Mouse (Mus musculus): ENCODE measurements around the gene Palld.

DNA sequence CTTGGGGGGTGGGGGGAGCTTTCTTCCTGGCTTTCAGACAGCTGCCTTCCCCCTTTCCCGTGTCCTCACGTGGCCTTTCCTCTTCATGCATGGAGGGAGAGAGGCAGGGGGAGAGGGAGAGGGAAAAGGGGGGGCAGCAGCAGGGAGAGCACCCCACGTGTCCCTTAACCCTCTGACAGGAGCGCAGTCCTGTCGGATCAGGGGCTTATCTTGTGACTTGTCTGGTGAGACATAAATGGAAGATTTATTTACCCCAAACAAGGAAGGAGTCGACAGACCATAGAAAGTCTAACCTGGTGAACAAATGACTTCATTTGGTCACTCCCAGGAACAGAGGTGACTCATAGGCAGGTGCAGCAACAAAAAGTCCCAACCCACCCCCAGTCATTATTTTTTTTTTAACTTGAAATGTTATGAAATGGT lies 427.2 kb downstream of the Palld start:
- no peak for TF ChIP-seq CTCF (conservative IDR thresholded peaks at IDR 0.05; ENCODE audit: insufficient read depth, insufficient read length, low read depth, low read length)
- no peak for TF ChIP-seq POLR2A (IDR thresholded peaks at IDR 0.05; ENCODE audit: low read depth, low read length)

Measured in kidney, adult 2 months (tissue).